In genomic region chr8:104613119-104613518, GRCm38 (mm10) we compare ENCODE assay signal across 21 mouse cellular contexts. TPM values are rescaled to one million over a fixed set of nuclear protein-coding genes. Genes with fewer than 3 reads are reported as not detected.
DNase-seq lines count a peak whose midpoint lies in the region; ATAC-seq and TF ChIP-seq lines count a peak whose summit lies in the region.
"Had no signal": no experiment of that assay in that cellular context is flagged by ENCODE, and none has a peak within 500 bp of the region (broad histone marks: within the 10 kb centered on the region; RNA-seq: fewer than 3 reads in every experiment).

No protein-coding gene starts in this region.

- peak overlapping the region; percentile 31 for H3K4me2 ChIP-seq in heart, embryonic 12.5 days
- H3K4me2 ChIP-seq in heart, embryonic 15.5 days: peak overlapping the region; percentile 34
- no peak overlapping the region for H3K4me2 ChIP-seq in intestine, postnatal 0 days (replicated peaks; ENCODE audit: low read depth)
- H3K4me2 ChIP-seq: forebrain, embryonic 13.5 days; hindbrain, embryonic 14.5 days had no signal

- peak; percentile 50 to 71 for DNase-seq in heart, adult 18-20 months
- DNase-seq in heart, adult 8-10 months (ENCODE audit: low spot score): no peak
- peak; percentile 36 for DNase-seq in heart, postnatal 4 days
- no peak for DNase-seq in MN1 (ENCODE audit: low spot score)
- DNase-seq: adrenal gland, adult 8-10 months; adrenal gland, postnatal 36 days; cerebellum, adult 2 months; cerebellum, postnatal 10 days; forebrain, postnatal 0 days; gastrocnemius, postnatal 10 days had no signal

- no peaks in the 10 kb centered on the region for H3K9me3 ChIP-seq in heart, embryonic 12.5 days (replicated peaks)
- H3K9me3 ChIP-seq in heart, embryonic 15.5 days (replicated peaks): no peaks in the 10 kb centered on the region
- H3K9me3 ChIP-seq in intestine, postnatal 0 days (ENCODE audit: control insufficient read depth): no peaks in the 10 kb centered on the region
- H3K9me3 ChIP-seq: embryonic facial prominence, embryonic 10.5 days; forebrain, embryonic 13.5 days; hindbrain, embryonic 10.5 days had no signal

- no peak overlapping the region for H3K4me3 ChIP-seq in heart, embryonic 12.5 days
- no peak overlapping the region for H3K4me3 ChIP-seq in heart, embryonic 15.5 days
- no peak overlapping the region for H3K4me3 ChIP-seq in intestine, postnatal 0 days (ENCODE audit: low read depth, low read length)
- H3K4me3 ChIP-seq: embryonic facial prominence, embryonic 10.5 days; forebrain, embryonic 13.5 days; hindbrain, embryonic 10.5 days had no signal

- H3K9ac ChIP-seq in heart, embryonic 12.5 days: peak overlapping the region; percentile 22; the same call in 1 of the 2 replicates
- H3K9ac ChIP-seq in heart, embryonic 15.5 days: no peak overlapping the region; the same call in 1 of the 2 replicates
- no peak overlapping the region for H3K9ac ChIP-seq in intestine, postnatal 0 days (ENCODE audit: low read depth, low read length)
- H3K9ac ChIP-seq: forebrain, embryonic 13.5 days; forebrain, postnatal 0 days; hindbrain, embryonic 14.5 days had no signal

- H3K27me3 ChIP-seq in heart, embryonic 12.5 days (replicated peaks): no peaks in the 10 kb centered on the region
- no peaks in the 10 kb centered on the region for H3K27me3 ChIP-seq in heart, embryonic 15.5 days
- H3K27me3 ChIP-seq in intestine, postnatal 0 days (replicated peaks; ENCODE audit: control insufficient read depth, insufficient read depth, low read length): no peaks in the 10 kb centered on the region
- H3K27me3 ChIP-seq: forebrain, embryonic 13.5 days had no signal

- no peaks in the 10 kb centered on the region for H3K36me3 ChIP-seq in heart, embryonic 12.5 days
- H3K36me3 ChIP-seq in heart, embryonic 15.5 days: no peaks in the 10 kb centered on the region
- H3K36me3 ChIP-seq in intestine, postnatal 0 days (ENCODE audit: control insufficient read depth, insufficient read depth): no peaks in the 10 kb centered on the region
- H3K36me3 ChIP-seq: embryonic facial prominence, embryonic 10.5 days; hindbrain, embryonic 10.5 days had no signal

- WGBS in heart, embryonic 12.5 days: 26% methylated on average over 4 of the region's 4 CpGs
- 38% methylated on average over 4 of the region's 4 CpGs for WGBS in heart, embryonic 15.5 days
- WGBS in intestine, postnatal 0 days: 73% methylated on average over 4 of the region's 4 CpGs

- ATAC-seq in heart, embryonic 12.5 days (ENCODE audit: insufficient number of reproducible peaks, low FRiP score): no peak
- no peak for ATAC-seq in heart, embryonic 15.5 days (replicated peaks; ENCODE audit: insufficient number of reproducible peaks, insufficient read depth, low FRiP score, low read depth)
- no peak for ATAC-seq in inflammation-experienced regulatory T-cells, adult 6 months
- no peak for ATAC-seq in intestine, postnatal 0 days
- ATAC-seq: forebrain, embryonic 13.5 days; forebrain, postnatal 0 days; intestine, embryonic 16.5 days had no signal

- peaks cover 60% of the 10 kb centered on the region for H3K4me1 ChIP-seq in heart, embryonic 12.5 days (replicated peaks)
- H3K4me1 ChIP-seq in heart, embryonic 15.5 days (replicated peaks): peaks cover 54% of the 10 kb centered on the region
- H3K4me1 ChIP-seq in intestine, postnatal 0 days (replicated peaks; ENCODE audit: control insufficient read depth, insufficient read depth, low read length): no peaks in the 10 kb centered on the region
- H3K4me1 ChIP-seq: forebrain, embryonic 13.5 days had no signal

- H3K27ac ChIP-seq in heart, embryonic 12.5 days (ENCODE audit: poor library complexity, severe bottlenecking): peak overlapping the region; percentile 98
- H3K27ac ChIP-seq in heart, embryonic 15.5 days: peak overlapping the region; percentile 98
- H3K27ac ChIP-seq in intestine, postnatal 0 days (ENCODE audit: low read depth, low read length): no peak overlapping the region
- H3K27ac ChIP-seq: embryonic facial prominence, embryonic 10.5 days; forebrain, embryonic 13.5 days; hindbrain, embryonic 10.5 days; hindbrain, embryonic 14.5 days had no signal

- no peak for TF ChIP-seq CTCF in intestine, postnatal 0 days (IDR thresholded peaks at IDR 0.05; ENCODE audit: low read depth)

RNA-seq across cellular contexts. Expression of gene Cdh16, which starts 11.1 kb away (rescaled TPM):
- total RNA-seq in heart, adult 18-20 months (2021): 1 to 10 TPM; 3.9 to 5.2 TPM
- 1 to 10 TPM; 3.7 to 8.2 (median 6.5) TPM for total RNA-seq in heart, adult 8-10 months (2022)
- 16.1 and 18.6 TPM in 2 replicates for polyA plus RNA-seq in heart, embryonic 12.5 days (2016; fragmentation: Nextera tagmentation; extraction: Ambion mirVana)
- 17.7 and 20.2 TPM in 2 replicates for polyA plus RNA-seq in heart, embryonic 15.5 days (2015; fragmentation: Nextera tagmentation; extraction: Ambion mirVana)
- 1 to 10 TPM; 2.8 to 4.6 TPM for total RNA-seq in heart, postnatal 4 days (2021)
- polyA plus RNA-seq in inflammation-experienced regulatory T-cells, adult 6 months (2017; shearing (Covaris generic)): not detected
- not detected in 2 replicates for polyA plus RNA-seq in intestine, postnatal 0 days (2015; fragmentation: Nextera tagmentation; extraction: Ambion mirVana)
- total RNA-seq: adrenal gland, postnatal 36 days; ES-E14; forebrain, postnatal 0 days; granulocyte monocyte progenitor cell, adult 5-6 weeks had no signal
- polyA plus RNA-seq: cerebellum, adult 2 months; embryonic facial prominence, embryonic 10.5 days; forebrain, embryonic 13.5 days; forebrain, postnatal 0 days; hindbrain, embryonic 10.5 days; hindbrain, embryonic 14.5 days had no signal

RNA-seq across cellular contexts. Expression of gene Rrad, which starts 18.0 kb away (rescaled TPM):
- total RNA-seq in heart, adult 18-20 months (2021): 100 to 1,000 TPM in 1 of 2 experiments, 10 to 100 TPM in 1; 88.7 to 108 TPM
- total RNA-seq in heart, adult 8-10 months (2022): 100 to 1,000 TPM; 215 to 381 (median 317) TPM
- polyA plus RNA-seq in heart, embryonic 12.5 days (2016; fragmentation: Nextera tagmentation; extraction: Ambion mirVana): 299 and 301 TPM in 2 replicates
- polyA plus RNA-seq in heart, embryonic 15.5 days (2015; fragmentation: Nextera tagmentation; extraction: Ambion mirVana): 272 and 277 TPM in 2 replicates
- 100 to 1,000 TPM; 193 to 274 TPM for total RNA-seq in heart, postnatal 4 days (2021)
- 10 to 100 TPM; 10.3 to 14.0 (median 11.0) TPM for polyA plus RNA-seq in inflammation-experienced regulatory T-cells, adult 6 months (2017; shearing (Covaris generic))
- polyA plus RNA-seq in intestine, postnatal 0 days (2015; fragmentation: Nextera tagmentation; extraction: Ambion mirVana): 5.8 and 6.1 TPM in 2 replicates

RNA-seq across cellular contexts. Expression of gene Pdp2, which starts 21.9 kb away (rescaled TPM):
- 10 to 100 TPM; 18.1 to 22.5 TPM for total RNA-seq in heart, adult 18-20 months (2021)
- 10 to 100 TPM; 24.1 to 44.1 (median 34.9) TPM for total RNA-seq in heart, adult 8-10 months (2022)
- polyA plus RNA-seq in heart, embryonic 12.5 days (2016; fragmentation: Nextera tagmentation; extraction: Ambion mirVana): 8.6 and 9.0 TPM in 2 replicates
- 5.8 and 7.3 TPM in 2 replicates for polyA plus RNA-seq in heart, embryonic 15.5 days (2015; fragmentation: Nextera tagmentation; extraction: Ambion mirVana)
- 1 to 10 TPM; 5.0 to 5.4 TPM for total RNA-seq in heart, postnatal 4 days (2021)
- polyA plus RNA-seq in inflammation-experienced regulatory T-cells, adult 6 months (2017; shearing (Covaris generic)): 10 to 100 TPM; 13.9 to 19.6 (median 17.5) TPM
- 12.2 and 15.2 TPM in 2 replicates for polyA plus RNA-seq in intestine, postnatal 0 days (2015; fragmentation: Nextera tagmentation; extraction: Ambion mirVana)

RNA-seq across cellular contexts. Expression of gene Ciao2b, which starts 28.6 kb away (rescaled TPM):
- 10 to 100 TPM; 62.2 to 66.5 TPM for total RNA-seq in heart, adult 18-20 months (2021)
- 10 to 100 TPM; 65.5 to 84.7 (median 73.7) TPM for total RNA-seq in heart, adult 8-10 months (2022)
- 187 and 195 TPM in 2 replicates for polyA plus RNA-seq in heart, embryonic 12.5 days (2016; fragmentation: Nextera tagmentation; extraction: Ambion mirVana)
- polyA plus RNA-seq in heart, embryonic 15.5 days (2015; fragmentation: Nextera tagmentation; extraction: Ambion mirVana): 158 and 190 TPM in 2 replicates
- total RNA-seq in heart, postnatal 4 days (2021): 10 to 100 TPM; 82.2 to 85.4 TPM
- polyA plus RNA-seq in inflammation-experienced regulatory T-cells, adult 6 months (2017; shearing (Covaris generic)): 100 to 1,000 TPM; 101 to 136 (median 117) TPM
- polyA plus RNA-seq in intestine, postnatal 0 days (2015; fragmentation: Nextera tagmentation; extraction: Ambion mirVana): 59.1 and 60.6 TPM in 2 replicates

Comparison
In these comparisons a context has a peak if more than half of its experiments do, and no peak if none do; other contexts are left out.
1. DNase-seq: peak in heart, adult 18-20 months (2 of 2) and heart, postnatal 4 days (single experiment); none in heart, adult 8-10 months (single experiment) and MN1 (single experiment).
2. RNA of gene Cdh16, which starts 11.1 kb away (polyA plus RNA-seq): 17.7 to 20.2 TPM in heart, embryonic 15.5 days and 16.1 to 18.6 TPM in heart, embryonic 12.5 days; not detected in intestine, postnatal 0 days and not detected in inflammation-experienced regulatory T-cells, adult 6 months; every median in the first group is over 10 times any median in the second.
3. RNA of gene Rrad, which starts 18.0 kb away (polyA plus RNA-seq): 299 to 301 TPM in heart, embryonic 12.5 days and 272 to 277 TPM in heart, embryonic 15.5 days; 10.3 to 14.0 TPM in inflammation-experienced regulatory T-cells, adult 6 months and 5.8 to 6.1 TPM in intestine, postnatal 0 days; every median in the first group is over 10 times any median in the second.